ENCODE assay signal across 15 mouse cellular contexts in the genomic region with DNA sequence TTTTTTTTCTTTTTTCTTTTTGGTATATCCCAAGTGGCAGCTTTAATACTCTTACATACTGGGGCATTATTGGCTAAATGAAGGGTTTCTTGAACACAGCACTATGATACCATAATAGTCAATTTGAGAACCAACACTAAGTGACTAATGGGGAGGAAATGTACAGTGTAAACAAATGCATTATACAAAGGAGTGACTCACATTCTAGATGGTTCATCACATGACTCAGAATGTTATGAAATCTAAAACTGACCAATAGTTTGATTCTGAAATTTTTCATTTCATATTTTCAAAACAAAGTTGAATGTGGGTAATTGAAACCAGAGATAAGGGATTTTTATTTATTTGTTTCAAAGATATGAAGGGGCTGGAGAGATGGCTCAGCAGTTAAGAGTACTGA.
"Had no signal": no experiment of that assay in that cellular context is flagged by ENCODE, and none has a peak within 500 bp of the region (broad histone marks: within the 10 kb centered on the region; RNA-seq: fewer than 3 reads in every experiment).

No protein-coding gene starts in this region.

- DNase-seq: kidney, postnatal 14 days; layer of hippocampus, adult 9-11 months; layer of hippocampus, postnatal 36 days; liver; liver, embryonic 13.5 days; liver, postnatal 0 days; lung, postnatal 14 days; right cerebral cortex, adult 18-20 months; right cerebral cortex, postnatal 25 days; thymus, postnatal 4 days had no signal

- H3K4me2 ChIP-seq: kidney, embryonic 15.5 days; limb, embryonic 12.5 days; liver, embryonic 13.5 days; midbrain, embryonic 12.5 days; neural tube, embryonic 15.5 days had no signal

- H3K27me3 ChIP-seq: kidney, embryonic 15.5 days; limb, embryonic 12.5 days; liver, embryonic 13.5 days; midbrain, embryonic 12.5 days; neural tube, embryonic 15.5 days had no signal

- H3K36me3 ChIP-seq: limb, embryonic 12.5 days; liver, embryonic 13.5 days; midbrain, embryonic 12.5 days; neural tube, embryonic 15.5 days had no signal

- H3K9me3 ChIP-seq: kidney, embryonic 15.5 days; limb, embryonic 12.5 days; liver, embryonic 13.5 days; midbrain, embryonic 12.5 days; neural tube, embryonic 15.5 days had no signal

- H3K4me3 ChIP-seq: kidney, embryonic 15.5 days; limb, embryonic 12.5 days; liver, embryonic 13.5 days; midbrain, embryonic 12.5 days; neural tube, embryonic 15.5 days had no signal

- H3K27ac ChIP-seq: kidney, embryonic 15.5 days; limb, embryonic 12.5 days; liver, embryonic 13.5 days; neural tube, embryonic 15.5 days had no signal

- ATAC-seq: liver, postnatal 0 days; midbrain, embryonic 16.5 days had no signal

- H3K9ac ChIP-seq: kidney, embryonic 15.5 days; limb, embryonic 12.5 days; liver, embryonic 13.5 days; liver, postnatal 0 days; midbrain, embryonic 12.5 days; neural tube, embryonic 15.5 days had no signal

- H3K4me1 ChIP-seq: kidney, embryonic 15.5 days; limb, embryonic 12.5 days; neural tube, embryonic 15.5 days had no signal
